ENCODE assay signal across 25 mouse cellular contexts in genomic region chr5:35898114-35898513, GRCm38 (mm10). TPM values are rescaled to one million over a fixed set of nuclear protein-coding genes. Genes with fewer than 3 reads are reported as not detected.
DNase-seq lines count a peak whose midpoint lies in the region; ATAC-seq and TF ChIP-seq lines count a peak whose summit lies in the region.
"Had no signal": no experiment of that assay in that cellular context is flagged by ENCODE, and none has a peak within 500 bp of the region (broad histone marks: within the 10 kb centered on the region; RNA-seq: fewer than 3 reads in every experiment).

No protein-coding gene starts in this region.

- ATAC-seq in midbrain, embryonic 15.5 days (replicated peaks) = no peak
- ATAC-seq: activated CD4-positive, CD25-positive, alpha-beta regulatory T cell, adult 4 months; forebrain, embryonic 14.5 days; hindbrain, postnatal 0 days; intestine, postnatal 0 days; liver, postnatal 0 days had no signal

- no peaks in the 10 kb centered on the region for H3K36me3 ChIP-seq in midbrain, embryonic 15.5 days (replicated peaks)
- H3K36me3 ChIP-seq: embryonic facial prominence, embryonic 12.5 days; G1E had no signal

- H3K27ac ChIP-seq in midbrain, embryonic 15.5 days = no peak overlapping the region
- H3K27ac ChIP-seq: embryonic facial prominence, embryonic 12.5 days; hindbrain, postnatal 0 days; left cerebral cortex, adult 2 months; limb, embryonic 10.5 days had no signal

- no peak overlapping the region for H3K4me3 ChIP-seq in lung, adult 2 months (replicated peaks; ENCODE audit: extremely low read depth, low read depth, low read length)
- no peak overlapping the region for H3K4me3 ChIP-seq in midbrain, embryonic 15.5 days
- H3K4me3 ChIP-seq: embryonic facial prominence, embryonic 12.5 days; erythroblast, embryonic 14.5 days; left cerebral cortex, adult 2 months; limb, embryonic 10.5 days; megakaryocyte, embryonic 14.5 days; myocyte had no signal

- no peaks in the 10 kb centered on the region for H3K9me3 ChIP-seq in midbrain, embryonic 15.5 days
- H3K9me3 ChIP-seq: embryonic facial prominence, embryonic 12.5 days; G1E; limb, embryonic 10.5 days; megakaryocyte, embryonic 14.5 days had no signal

- peak; percentile 38 for DNase-seq in adrenal gland, postnatal 10 days
- no peak for DNase-seq in adrenal gland, adult (ENCODE audit: inconsistent age in 2 of 2, low spot score in 1 of 2)
- peak; percentile 43 to 45 for DNase-seq in heart, adult 9 months (ENCODE audit: low spot score in 2 of 2)
- no peak for DNase-seq in heart, postnatal 25 days (ENCODE audit: low spot score)
- DNase-seq in lung, adult 18-20 months = peak; percentile 32 to 48
- no peak for DNase-seq in lung, adult 2 months
- no peak for DNase-seq in cerebellum, postnatal 14 days
- DNase-seq: cerebellum, adult 9-11 months; kidney, postnatal 14 days; layer of hippocampus, adult 9-11 months; liver, postnatal 0 days; midbrain, embryonic 14.5 days; thymus, postnatal 36 days had no signal

- H3K4me1 ChIP-seq in lung, adult 2 months (ENCODE audit: control insufficient read depth, insufficient read depth, low read length) = peaks cover 14% of the 10 kb centered on the region
- peaks cover 66% of the 10 kb centered on the region for H3K4me1 ChIP-seq in midbrain, embryonic 15.5 days

- no peak overlapping the region for H3K4me2 ChIP-seq in midbrain, embryonic 15.5 days
- H3K4me2 ChIP-seq: embryonic facial prominence, embryonic 12.5 days had no signal

- WGBS in lung, adult 2 months = 64% methylated on average over 4 of the region's 4 CpGs
- WGBS in midbrain, embryonic 15.5 days = 76% methylated on average over 4 of the region's 4 CpGs

- intact Hi-C loops in heart, postnatal 25 days (cut with DNase I) = no loop called here

- no peaks in the 10 kb centered on the region for H3K27me3 ChIP-seq in midbrain, embryonic 15.5 days (replicated peaks)
- H3K27me3 ChIP-seq: embryonic facial prominence, embryonic 12.5 days had no signal

- no peak for TF ChIP-seq CTCF in lung, adult 2 months (IDR thresholded peaks at IDR 0.05; ENCODE audit: insufficient read depth, low read length)

- H3K9ac ChIP-seq in midbrain, embryonic 15.5 days = no peak overlapping the region
- H3K9ac ChIP-seq: embryonic facial prominence, embryonic 12.5 days; liver, postnatal 0 days had no signal

- no peak for TF ChIP-seq POLR2A in lung, adult 2 months (IDR thresholded peaks at IDR 0.05; ENCODE audit: borderline replicate concordance, extremely low read depth, low read depth, low read length)

RNA-seq across cellular contexts. Expression of gene Afap1, which starts 5.0 kb away (rescaled TPM):
- total RNA-seq in adrenal gland, postnatal 10 days (2021) = 10 to 100 TPM; 24.2 to 30.6 TPM
- total RNA-seq in heart, postnatal 25 days (2021) = 10 to 100 TPM; 22.8 to 23.9 TPM
- polyA plus RNA-seq in lung, adult 2 months (2012; rRNA removed) = 13.7 and 19.7 TPM in 2 replicates
- 71.1 and 76.9 TPM in 2 replicates for polyA plus RNA-seq in midbrain, embryonic 15.5 days (2015; fragmentation: Nextera tagmentation; extraction: Ambion mirVana)
- polyA plus RNA-seq: G1E had no signal

Comparison
In these comparisons a context has a peak if more than half of its experiments do, and no peak if none do; other contexts are left out.
1. DNase-seq: peak in adrenal gland, postnatal 10 days (single experiment), heart, adult 9 months (2 of 2) and lung, adult 18-20 months (2 of 2); none in adrenal gland, adult (0 of 2), heart, postnatal 25 days (single experiment), lung, adult 2 months (single experiment) and cerebellum, postnatal 14 days (0 of 2).